Mouse (Mus musculus) limb, embryonic 13.5 days (tissue): ENCODE measurements around the gene Olfr437. TPM values are rescaled to one million over a fixed set of nuclear protein-coding genes. Genes with fewer than 3 reads are reported as not detected.
"Not testable (repeated sequence)": the region's sequence is repeated elsewhere in the genome, so short reads cannot be mapped to it uniquely, and the experiment has no call there.

ENCODE experiments used
- ATAC-seq: fragments of 200-750 bp; cut with Nextera tagmentation; 2 replicates; pipeline ENCODE4 v1.8.0; 2017; ENCODE audit warnings: low read depth, moderate number of reproducible peaks, moderate TSS enrichment; ENCODE audit not compliant: low FRiP score
- H3K27ac ChIP-seq: fragments of 300-500 bp; sonication (generic); 2 replicates; pipeline ENCODE4 v1.5.1; 2015; ENCODE audit warnings: inconsistent platforms, mild to moderate bottlenecking, moderate library complexity
- H3K27me3 ChIP-seq: fragments of 300-500 bp; sonication (generic); 2 replicates; pipeline ENCODE4 v1.6.1; 2015; ENCODE audit warnings: mild to moderate bottlenecking, inconsistent platforms
- H3K36me3 ChIP-seq: fragments of 300-500 bp; sonication (generic); 2 replicates; pipeline ENCODE4 v1.6.1; 2015; ENCODE audit warnings: inconsistent platforms, mild to moderate bottlenecking, moderate library complexity
- H3K4me1 ChIP-seq: fragments of 300-500 bp; sonication (generic); 2 replicates; pipeline ENCODE4 v1.6.1; 2015; ENCODE audit warnings: inconsistent platforms
- H3K4me2 ChIP-seq: fragments of 300-500 bp; sonication (generic); replicated peaks from 2 replicates; pipeline ENCODE4 v1.6.1; 2015; ENCODE audit warnings: inconsistent platforms, mild to moderate bottlenecking, moderate library complexity
- H3K4me3 ChIP-seq: fragments of 300-500 bp; sonication (generic); 2 replicates; pipeline ENCODE4 v1.5.1; 2015; ENCODE audit warnings: moderate library complexity, mild to moderate bottlenecking, inconsistent platforms
- H3K9ac ChIP-seq: fragments of 300-500 bp; sonication (generic); 2 replicates; pipeline ENCODE4 v1.6.1; 2015; ENCODE audit warnings: mild to moderate bottlenecking, inconsistent platforms
- H3K9me3 ChIP-seq: fragments of 300-500 bp; sonication (generic); 2 replicates; pipeline ENCODE4 v1.6.1; 2016; ENCODE audit warnings: inconsistent platforms
- polyA plus RNA-seq: library from polyadenylated mRNA; unstranded; fragments of >200 nt; fragmentation: Nextera tagmentation; extraction: Ambion mirVana; gene quantifications from 2 replicates; pipeline ENCODE4 v1.2.1, GENCODE M21; 2015

The Olfr437 gene
- polyA plus RNA-seq, 1 experiment from 2014 or later, result not detected

GRCm38 (mm10) chr6:43212873-43213272, 49.8 kb downstream of the Olfr437 start, which contains the start of gene Olfr434:
Olfr434 (plus strand) TSS chr6:43213021.
- H3K4me3 ChIP-seq, H3K9me3 ChIP-seq, H3K36me3 ChIP-seq, ATAC-seq, H3K27ac ChIP-seq, H3K4me1 ChIP-seq, H3K4me2 ChIP-seq, H3K27me3 ChIP-seq, H3K9ac ChIP-seq: not testable (repeated sequence)

Other genes starting within 250 kb of the Olfr437 start
- not detected in 2 replicates for gene Olfr446, start 241.9 kb upstream of the Olfr437 start, polyA plus RNA-seq
- gene Olfr444, start 214.2 kb upstream of the Olfr437 start, polyA plus RNA-seq, result not detected in 2 replicates
- gene Olfr441, start 56.9 kb upstream of the Olfr437 start, polyA plus RNA-seq, result not detected in 2 replicates
- not detected in 2 replicates for gene Olfr237-ps1, start 16.7 kb upstream of the Olfr437 start, polyA plus RNA-seq
- gene Olfr13, start 8.9 kb downstream of the Olfr437 start, polyA plus RNA-seq, result not detected in 2 replicates
- not detected in 2 replicates for gene Olfr435, start 33.9 kb downstream of the Olfr437 start, polyA plus RNA-seq
- gene Olfr434, start 49.7 kb downstream of the Olfr437 start, polyA plus RNA-seq, result not detected in 2 replicates
- gene Olfr47, start 68.2 kb downstream of the Olfr437 start, polyA plus RNA-seq, result not detected in 2 replicates
- 8.5 and 11.3 TPM in 2 replicates for gene Arhgef5, start 102.3 kb downstream of the Olfr437 start, polyA plus RNA-seq
- not detected in 2 replicates for gene Nobox, start 146.3 kb downstream of the Olfr437 start, polyA plus RNA-seq